Mouse (Mus musculus) left cerebral cortex, adult 9 months (tissue): ENCODE data around the gene Cldn2.
"Not testable (repeated sequence)": the region's sequence is repeated elsewhere in the genome, so short reads cannot be mapped to it uniquely, and the experiment has no call there.

Experiments
- DNase-seq, 2 experiments: peaks; one replicate each; pipeline ENCODE4 v3.0.0; 2022; ENCODE audit warnings: low spot score in 2 of 2

Gene Cldn2

DNA sequence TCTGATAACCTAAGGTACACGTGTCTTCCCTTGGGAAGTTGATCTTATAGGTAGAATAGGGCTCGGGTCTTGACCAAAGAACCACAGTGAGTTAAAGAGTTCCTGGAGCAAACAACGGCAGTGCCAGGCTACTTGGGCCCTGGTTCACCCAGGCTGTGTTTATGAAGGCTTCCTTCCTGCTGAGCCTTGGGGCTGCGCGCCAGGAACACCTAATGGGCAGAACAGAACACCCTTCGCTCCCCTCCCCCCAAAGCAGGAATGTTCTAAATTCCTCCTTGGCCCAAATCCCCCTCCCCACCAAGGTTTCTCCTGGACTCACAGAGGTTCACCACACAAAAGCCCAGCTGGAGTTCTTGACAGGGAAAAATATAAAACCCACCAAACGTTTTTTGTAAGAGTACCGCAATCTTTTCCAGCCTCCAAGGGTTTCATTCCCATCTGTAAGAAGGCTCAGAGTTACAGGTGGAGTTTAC, at the start of gene Cldn2:
Gene Cldn2 (plus strand): TSS at position 423 of the 473 bp plus-strand sequence.
- no peak for DNase-seq

DNA sequence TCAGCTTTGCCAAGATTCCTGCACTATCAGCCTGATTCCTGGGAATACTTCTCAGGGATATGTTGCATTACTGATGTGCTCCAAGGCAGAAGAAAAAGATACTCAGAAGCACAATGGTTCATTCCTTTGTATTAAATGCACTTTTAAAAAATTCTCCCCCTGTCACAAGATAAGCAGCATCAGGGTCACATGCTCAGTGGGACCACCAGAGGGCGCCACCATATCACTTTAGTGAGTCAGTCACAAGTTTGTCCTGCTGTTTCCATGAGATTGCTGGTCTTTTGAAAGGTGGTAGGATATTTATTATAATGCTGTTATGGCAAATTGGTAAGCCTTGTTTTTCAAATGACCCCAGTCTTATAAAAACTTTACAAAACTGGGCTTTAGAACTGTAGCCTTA, 48.8 kb upstream of the Cldn2 start:
- DNase-seq, result peak in 1 of 2 experiments; percentile 2

DNA sequence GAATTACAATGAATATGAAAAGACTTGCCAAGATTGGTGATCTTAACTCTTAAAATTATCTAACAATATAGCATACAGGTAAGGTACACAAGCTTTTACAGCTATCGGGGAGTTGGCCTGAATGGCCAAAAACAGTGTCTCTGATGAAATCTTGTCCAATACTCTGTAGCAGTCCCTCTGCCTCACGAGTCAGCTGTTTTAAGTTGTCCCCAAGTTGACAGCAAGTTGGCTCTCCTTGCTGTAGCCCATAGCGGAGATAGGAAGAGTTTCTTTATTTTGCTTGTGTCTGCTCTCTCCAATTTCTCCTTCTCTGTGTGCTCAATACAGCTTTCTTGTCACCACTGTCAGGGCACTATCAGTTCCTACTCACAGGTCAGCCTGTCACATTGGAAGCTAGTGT, 42.0 kb upstream of the Cldn2 start:
- not testable (repeated sequence) for DNase-seq

DNA sequence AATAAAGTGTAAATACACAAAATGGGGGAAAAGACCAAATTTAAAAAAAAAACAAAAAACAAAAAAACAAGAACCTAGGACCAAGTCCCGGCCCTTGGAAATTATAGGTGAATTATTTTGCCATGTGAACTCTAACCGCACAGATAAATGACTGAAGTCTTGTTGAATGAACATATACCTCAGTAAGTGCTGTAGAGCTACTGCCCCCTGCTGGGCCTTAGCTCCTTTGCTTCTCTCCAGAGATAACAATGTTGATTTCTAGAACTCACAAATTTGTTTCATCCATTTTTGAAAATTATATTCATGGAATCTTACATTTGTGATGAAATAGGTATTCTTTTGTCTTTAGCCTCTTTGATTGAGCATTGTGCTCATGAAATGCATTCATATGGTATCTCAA, 38.1 kb upstream of the Cldn2 start:
- peak in 1 of 2 experiments; percentile 45 for DNase-seq

DNA sequence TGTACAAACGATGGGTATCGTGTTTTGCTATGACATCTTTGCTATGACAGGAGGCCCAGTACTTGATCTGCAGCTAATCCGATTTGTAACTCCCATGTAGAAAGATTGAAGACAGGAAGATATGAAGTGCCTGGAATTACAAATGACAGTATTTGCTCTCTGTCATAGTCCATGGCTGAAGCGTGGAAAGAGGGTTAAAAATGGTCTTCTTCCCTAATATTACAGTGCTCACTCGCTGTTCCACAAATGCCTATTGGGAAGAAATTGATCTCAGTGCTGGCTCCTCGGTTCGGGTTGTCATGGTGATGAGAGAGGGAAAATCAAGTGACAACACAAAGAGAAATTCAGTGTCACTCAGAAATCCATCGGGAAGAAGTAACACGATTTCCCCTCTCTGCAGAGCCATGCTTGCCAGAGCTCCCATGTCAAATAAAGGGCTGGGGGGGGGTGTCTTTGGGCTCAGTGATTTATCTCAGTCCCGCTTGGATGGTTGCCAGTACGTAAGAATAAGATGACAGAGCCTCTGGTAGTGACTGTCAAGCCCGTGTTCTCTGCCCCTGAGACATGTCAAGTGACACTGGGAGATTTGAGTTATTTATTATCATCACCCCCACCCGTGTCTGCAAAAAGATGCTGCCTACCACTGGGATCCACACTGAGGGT, 30.5 kb upstream of the Cldn2 start:
- DNase-seq, result no peak

DNA sequence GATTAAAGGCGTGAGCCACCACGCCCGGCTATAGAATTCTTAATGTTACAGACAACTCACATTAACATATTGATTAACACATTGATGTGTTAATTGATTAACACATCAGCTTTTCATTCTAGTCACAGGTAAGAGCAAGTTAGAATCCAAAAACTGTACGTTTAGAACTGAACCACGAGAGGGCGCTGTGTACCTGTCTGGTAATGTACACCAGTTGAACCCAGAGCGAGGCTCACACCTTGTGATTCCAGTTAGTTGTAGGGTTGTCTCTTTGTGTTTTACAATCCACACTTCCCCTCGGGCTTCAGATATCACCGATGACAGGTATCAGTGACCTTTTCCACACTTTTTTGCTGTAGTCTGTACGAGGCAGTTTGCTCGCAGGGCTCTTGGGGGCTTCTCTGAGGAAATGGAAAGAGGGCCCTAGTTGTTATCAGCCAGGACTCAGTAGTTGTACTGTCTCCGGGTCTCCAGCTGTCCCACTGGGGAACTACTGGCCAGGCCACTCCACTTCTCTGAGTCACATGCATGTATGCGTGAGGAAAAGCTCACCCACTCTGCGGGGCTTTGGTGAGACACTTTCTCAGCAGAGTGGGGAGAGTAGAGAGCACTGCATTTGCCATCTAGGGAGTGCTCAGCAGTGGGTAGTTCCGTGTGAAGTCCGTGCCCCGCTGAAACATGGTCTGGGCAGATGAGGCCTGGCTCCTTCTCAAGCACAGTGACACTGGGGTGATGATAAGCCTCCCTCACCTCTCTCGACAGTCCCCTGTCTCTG, 26.1 kb upstream of the Cldn2 start:
- no peak for DNase-seq

DNA sequence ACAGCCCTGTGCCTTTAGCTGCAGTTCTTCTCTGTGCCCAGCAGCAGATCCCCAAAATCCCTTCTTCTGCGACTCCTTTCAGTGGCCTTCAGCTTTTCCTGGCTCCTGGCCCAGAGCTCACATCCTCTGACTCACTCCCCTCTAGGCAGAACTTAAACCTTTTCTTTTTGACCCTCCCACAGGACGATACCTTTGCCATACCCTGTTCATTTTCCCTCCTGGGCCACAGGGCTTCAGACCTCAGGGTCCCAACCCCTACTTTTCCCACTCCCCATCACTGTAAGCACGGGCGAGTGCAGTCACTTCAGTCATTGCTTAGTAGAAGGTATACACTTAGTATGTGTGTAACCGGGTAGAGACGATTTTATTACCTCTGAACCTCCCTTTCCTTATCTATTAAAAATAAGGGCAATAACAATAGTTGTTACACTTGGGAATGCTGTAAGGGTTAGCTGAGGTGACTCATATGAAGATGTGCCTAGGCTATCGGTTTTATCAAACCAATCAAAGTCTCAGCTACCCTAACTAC, 25.5 kb upstream of the Cldn2 start:
- no peak for DNase-seq

DNA sequence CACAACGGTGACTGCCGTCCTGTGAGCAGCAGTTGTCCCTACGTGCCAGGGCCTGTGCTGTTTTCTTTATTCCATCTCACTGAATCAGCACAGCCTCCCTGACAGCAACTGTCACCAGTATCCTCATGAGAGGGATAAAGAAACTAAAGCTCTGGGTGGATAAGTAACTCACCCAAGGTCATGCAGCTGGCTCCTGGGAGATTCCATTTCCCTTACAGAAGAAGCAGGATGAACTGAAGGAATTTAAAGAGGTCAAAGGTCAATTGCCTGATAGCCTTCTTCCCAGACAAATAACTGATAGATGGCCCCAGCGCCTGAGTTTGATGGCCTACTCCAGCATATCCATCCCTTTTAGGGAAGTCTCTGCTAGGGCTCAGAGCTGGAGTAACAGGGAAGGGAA, 23.3 kb upstream of the Cldn2 start:
- DNase-seq, result no peak

DNA sequence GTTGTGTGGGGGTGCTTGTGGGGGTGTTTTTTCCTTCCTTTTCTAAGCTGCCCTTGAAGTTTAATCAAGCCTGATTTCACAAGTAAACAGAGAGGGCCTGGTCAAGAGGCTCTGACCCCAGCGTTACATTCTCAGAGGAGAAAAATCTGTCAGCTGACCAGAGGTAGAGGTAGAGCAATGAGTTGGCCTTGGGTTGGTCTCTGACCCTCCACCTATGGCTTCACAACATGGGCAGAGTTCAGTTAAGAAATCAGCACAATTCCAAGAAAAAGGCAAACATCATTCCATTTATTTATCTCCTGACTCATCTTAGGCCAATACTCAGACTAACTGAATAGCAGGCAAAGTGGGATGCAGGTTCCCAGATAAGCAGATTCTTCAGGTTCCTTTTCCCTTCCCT, 21.7 kb upstream of the Cldn2 start:
- no peak for DNase-seq

DNA sequence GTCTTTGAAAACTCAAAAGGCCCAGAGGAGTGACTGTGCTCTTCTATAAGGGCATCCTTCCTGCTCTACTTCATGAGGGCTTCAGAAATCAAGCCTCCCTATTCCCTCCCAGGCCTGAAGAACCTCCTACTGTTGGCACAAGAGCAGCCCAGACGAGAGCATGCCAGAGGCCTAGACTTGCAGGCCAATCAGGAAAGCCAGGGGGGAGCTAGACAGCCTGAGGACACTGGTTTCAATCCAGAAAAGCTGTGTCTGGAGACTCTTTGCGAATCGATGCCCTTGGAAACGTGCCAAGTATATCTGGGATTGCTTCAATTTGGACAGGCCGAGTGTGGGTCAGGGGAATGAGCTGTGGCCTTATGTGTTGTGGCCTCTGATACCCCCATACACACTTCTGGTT, 21.2 kb upstream of the Cldn2 start:
- no peak for DNase-seq

DNA sequence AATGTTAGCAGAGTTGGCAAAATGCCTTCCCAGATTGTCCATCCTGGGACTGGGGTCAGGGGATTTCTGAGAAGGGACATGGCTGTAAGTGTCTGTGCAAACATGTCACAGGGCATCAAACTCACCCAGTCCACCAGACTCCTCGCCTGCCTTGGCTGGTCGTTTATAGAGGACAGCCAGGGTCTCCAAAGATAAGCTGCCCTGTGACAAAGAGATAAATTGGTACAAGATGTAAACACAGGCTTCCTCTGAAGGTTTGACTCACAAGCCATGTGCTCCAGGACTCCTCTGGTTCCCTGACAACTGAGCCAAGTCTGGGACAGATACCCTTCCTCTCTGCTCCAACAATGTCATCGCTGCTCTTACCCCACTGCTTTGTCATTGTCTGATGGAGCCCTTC, 19.6 kb upstream of the Cldn2 start:
- no peak for DNase-seq

DNA sequence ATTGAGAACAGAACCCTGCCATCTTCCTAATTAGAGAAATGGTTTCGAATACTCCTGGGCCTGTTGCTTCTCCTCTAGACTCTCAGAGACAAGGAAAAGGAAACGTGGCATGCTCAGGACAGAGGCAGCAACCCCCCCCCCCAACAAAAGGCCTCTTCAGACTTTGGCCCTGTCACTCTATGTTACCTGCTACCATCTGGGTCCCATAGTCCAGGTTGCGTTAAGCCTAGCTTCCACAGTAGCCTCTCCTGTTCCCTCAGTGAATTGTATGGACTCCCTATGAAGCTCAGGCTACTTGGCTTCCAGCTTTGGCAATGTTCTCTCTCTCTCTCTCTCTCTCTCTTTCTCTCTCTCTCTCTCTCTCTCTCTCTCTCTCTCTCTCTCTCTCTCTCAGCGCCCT, 19.1 kb upstream of the Cldn2 start:
- no peak for DNase-seq

DNA sequence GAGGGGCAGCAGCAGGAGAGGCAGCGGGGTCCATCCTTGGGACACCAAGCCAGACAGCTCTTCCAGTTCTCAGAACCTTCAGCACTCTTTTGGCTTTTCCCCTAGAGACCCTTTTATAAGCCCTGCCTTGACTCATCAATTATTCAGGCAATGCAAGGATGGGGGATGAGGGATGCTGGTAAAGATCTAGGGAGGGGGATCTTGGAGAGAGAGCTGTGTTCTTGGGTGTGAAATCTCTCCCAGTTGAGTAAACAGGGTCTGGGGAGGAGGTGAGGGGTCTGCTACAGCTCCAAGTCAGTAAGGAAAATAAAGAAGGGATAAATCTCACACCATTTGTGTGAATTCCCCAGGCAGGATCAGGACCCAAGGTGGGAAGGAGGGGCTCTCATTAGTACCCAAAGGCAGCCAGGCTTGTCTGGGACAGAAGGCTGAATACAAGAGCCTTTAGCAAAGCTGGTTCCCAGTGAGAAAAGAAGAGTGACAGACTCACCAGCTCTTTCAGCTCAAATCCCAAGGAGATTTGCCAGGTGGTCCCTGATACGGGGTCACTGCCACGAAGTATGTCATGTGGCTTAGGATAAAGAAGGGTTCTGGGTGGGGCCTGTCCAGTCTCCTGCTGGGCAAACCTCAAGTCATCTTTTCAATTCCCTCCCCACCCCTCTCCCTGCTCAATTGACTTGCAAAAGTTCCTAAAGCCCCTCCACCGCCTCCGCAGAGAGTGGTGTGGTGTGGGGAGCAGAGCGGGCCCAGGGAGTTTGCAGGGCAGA, 18.2 kb upstream of the Cldn2 start, which contains the start of gene Ripply1:
Gene Ripply1 (minus strand): TSS at position 76 of the 767 bp plus-strand sequence.
- DNase-seq, result no peak

DNA sequence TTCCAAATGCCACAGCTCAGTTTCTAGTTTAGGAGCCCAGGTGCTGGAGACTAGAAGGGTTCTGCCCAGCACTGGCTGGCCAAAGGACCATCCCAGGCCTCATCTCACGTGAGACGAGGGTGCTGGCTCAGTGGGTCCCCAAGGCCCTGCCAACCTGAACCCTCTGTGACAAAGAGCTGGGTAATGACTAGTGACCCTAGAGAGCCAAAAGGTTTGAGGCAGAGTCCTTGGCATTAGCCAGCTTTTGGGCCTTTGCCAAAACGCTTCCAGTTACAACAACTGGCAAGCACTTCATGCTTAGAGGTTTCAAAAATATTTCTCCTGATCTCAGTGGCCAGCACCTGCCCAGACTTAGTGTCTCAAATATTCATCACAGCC, 17.6 kb upstream of the Cldn2 start:
- DNase-seq, result no peak

DNA sequence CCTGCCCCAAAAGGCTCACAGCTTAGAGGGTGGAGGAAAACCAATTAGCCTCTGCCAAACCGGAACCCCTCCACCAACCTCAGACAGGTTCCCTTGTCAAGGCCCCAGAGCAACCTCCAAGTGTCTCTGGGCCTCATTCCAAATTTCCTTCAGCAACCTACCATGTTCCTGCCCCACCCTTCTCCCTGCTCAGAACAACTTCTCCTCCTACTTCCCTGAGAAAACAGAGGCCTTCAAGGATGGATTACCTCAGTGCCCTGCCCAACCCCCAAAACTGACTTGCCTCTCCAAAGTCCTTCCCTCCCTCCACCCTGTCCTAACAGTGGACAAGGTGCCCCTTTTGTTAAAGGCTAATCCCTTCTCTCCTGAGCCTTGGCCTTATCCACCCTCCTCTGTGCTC, 14.9 kb upstream of the Cldn2 start:
- no peak for DNase-seq

DNA sequence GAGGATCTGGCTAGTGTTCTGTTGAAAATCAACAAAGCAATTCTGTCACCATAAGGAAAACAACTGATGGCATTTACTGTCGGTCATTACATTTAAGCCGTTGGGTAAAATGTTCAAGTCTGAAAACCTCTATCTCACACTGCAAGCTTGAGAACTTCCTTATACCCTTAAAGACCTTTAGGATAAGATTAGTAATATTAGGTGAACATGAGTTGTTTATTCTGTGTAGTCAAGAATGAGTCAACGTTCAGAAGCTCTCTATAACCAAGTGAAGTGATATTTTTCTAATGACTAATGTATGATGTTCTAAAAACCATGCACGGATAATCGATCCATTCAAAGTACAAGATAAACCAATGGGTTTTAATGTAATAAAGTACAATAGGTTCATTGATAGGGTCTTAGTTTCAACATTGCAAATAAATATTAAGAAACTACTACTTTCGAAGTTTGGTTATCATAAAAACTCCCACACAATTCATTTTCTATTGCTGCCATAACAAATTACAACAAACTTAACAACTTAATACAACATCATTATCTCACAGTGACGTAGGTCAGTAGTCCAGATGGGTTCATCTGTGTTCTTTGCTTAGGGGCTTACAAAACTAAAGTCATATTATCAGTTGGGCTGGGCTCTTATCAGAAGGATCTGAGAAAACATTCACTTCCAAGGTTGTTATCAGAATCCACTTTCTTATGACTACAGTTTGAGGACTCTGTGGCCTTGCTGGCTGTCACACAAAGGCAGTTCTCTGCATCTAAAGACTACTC, 6.4 kb upstream of the Cldn2 start:
- no peak for DNase-seq

DNA sequence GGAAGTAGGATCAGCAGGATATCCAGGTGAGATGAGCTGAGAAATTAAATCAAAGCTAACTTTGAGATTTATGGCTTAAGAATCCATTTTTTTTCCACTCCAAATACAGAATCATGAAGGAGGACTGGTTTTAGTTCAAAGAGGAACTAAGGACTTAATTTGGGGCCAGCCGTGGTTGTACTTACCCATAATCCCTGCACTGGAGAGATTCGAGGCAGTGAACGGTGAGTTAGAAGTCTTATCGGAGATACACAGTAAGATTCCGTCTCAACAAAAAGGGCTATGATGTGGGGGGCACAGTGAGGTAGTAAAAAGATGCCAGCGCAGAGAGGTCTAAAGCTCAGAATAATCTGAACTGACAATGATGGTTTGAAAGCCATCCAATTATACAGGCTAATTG, 4.6 kb upstream of the Cldn2 start:
- no peak for DNase-seq

DNA sequence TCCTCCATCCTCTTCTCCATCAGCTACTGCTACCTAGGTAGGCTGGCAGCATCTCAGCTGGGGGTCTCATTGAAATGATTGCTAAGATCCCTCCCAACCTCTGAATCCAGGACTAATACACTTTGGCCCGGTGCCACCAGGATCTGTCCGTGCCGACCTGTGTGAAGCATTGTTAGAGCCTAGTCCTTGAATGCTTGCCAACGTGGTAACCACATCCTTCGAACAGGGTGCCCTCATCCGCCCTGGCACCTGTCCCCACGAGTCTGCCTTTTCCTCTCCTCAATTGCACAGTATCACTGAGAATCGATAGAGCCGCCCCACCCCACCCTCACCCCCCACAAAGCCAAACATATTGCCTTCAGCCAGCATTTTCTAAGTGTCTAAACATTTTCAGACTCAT, 2.8 kb upstream of the Cldn2 start:
- DNase-seq, result no peak

DNA sequence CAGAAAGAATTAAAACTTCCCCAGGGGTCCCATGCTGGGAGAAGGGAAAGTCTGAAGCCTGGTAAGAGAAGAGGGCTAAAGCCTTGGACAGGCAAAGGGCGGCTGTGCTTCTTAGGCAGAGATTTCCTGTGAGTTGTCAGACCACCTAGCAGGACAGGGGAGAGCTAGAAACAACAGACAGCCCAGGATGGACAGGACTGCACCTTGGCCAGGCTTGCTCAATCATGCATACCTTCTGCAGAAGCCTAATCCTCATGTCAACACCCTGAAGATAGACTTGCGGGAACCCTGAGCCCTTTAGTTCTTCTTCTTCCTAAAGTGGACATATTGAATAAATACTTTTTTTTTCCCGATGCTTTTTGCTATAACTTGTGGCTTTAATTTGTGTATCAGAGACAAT, 675 bp upstream of the Cldn2 start:
- DNase-seq, result no peak

DNA sequence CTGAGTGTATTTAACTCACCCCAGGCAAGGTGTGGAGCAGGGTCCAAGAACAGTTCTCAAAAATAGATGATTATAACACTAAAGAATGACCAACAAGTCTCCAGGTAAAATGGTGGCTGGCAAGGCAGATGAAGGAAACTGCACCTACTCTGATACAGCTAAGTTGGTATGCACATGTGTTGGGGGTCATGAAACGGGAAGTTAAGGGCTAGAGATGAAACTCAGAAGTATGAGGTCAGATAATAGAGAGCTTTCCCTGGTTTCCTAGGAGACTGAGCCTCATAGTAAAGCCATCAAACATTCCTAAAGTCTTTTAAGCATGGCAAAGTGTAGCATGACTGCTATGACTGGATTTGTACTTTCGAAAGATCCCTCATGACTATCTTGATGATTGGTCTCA, 2.4 kb downstream of the Cldn2 start:
- DNase-seq, result no peak

DNA sequence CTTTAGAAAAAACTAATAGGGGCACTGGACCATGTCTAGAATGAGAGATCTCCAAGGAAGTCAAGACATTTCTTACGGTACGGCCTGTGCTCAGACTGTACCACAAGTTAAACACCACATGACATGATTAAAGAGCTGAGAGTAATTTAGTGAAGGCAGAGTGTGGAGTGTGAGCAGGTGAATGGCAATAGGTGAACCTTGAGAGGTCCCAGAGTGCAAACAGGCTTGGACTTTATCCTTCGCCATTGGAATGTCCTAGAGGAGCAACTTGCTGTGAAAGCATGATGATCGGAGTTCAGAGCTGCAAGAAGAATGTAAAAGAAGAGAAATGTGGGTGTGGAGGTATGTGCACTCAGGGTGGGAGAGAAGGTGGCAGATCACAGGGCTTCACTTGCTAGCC, 5.3 kb downstream of the Cldn2 start:
- no peak for DNase-seq

DNA sequence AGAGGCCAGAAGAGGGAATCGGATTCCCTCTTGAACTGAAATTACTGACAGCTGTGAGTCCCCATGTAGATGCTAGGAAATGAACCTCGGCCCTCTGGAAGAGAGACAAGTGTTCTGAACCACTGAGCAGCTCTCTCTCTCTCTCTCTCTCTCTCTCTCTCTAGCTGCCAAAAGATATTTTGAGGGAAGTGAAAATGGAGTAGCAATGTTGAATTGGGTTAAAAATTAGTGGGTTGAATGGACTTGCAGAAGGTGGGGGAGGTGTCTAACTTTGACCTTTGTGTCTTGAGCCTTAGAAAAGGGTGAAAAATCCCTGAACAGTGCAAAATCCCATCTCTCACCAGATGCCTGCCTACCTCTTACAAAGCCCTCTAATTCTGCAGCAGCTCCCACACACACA, 6.8 kb downstream of the Cldn2 start:
- no peak for DNase-seq
